Mouse (Mus musculus) cerebellum, postnatal 25 days (tissue): ENCODE measurements around the gene Dennd6a.
"Not testable (repeated sequence)": the region's sequence is repeated elsewhere in the genome, so short reads cannot be mapped to it uniquely, and the experiment has no call there.

Source experiments
- DNase-seq, 2 experiments: peaks; one replicate each; pipeline ENCODE4 v3.0.0; 2021; ENCODE audit warnings: mixed read lengths in 2 of 2

The Dennd6a gene

GRCm38 (mm10) chr14:26573556-26573955 lies at the start of gene Dennd6a:
Gene Dennd6a, plus strand, starts transcription at chr14:26573856.
- not testable (repeated sequence) for DNase-seq

- no peak for DNase-seq
These were observed 47.7 kb upstream of the Dennd6a start for GRCm38 (mm10) chr14:26525955-26526354.

- DNase-seq, result no peak
These were observed 45.4 kb upstream of the Dennd6a start for GRCm38 (mm10) chr14:26528296-26528695.

GRCm38 (mm10) chr14:26530350-26530749 lies 43.3 kb upstream of the Dennd6a start:
- no peak for DNase-seq

GRCm38 (mm10) chr14:26531410-26532313 lies 42.0 kb upstream of the Dennd6a start:
- no peak for DNase-seq

GRCm38 (mm10) chr14:26532752-26533151 lies 40.9 kb upstream of the Dennd6a start:
- no peak for DNase-seq

DNA sequence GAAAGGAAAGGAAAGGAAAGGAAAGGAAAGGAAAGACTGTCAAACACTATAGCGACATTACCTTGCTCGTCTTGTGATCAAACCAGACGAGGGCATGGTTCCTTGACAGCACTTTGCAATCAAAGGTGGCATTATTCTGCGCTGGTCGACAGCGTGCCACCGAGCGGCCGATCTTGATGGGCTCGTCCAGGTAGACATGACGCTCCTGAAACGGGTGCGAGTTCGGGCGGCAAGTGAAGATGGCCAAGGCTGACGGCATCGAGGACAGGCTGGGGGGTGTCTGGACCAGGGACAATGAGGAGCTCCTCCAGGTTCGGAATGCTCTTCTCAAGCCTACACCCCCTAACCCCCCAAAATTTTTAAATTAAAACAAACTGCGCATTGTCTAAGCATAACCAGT lies 40.4 kb upstream of the Dennd6a start:
- DNase-seq, result peak; percentile 37 to 52

GRCm38 (mm10) chr14:26533821-26534756 lies 39.6 kb upstream of the Dennd6a start:
- DNase-seq, result peak in 1 of 2 experiments; percentile 73

DNA sequence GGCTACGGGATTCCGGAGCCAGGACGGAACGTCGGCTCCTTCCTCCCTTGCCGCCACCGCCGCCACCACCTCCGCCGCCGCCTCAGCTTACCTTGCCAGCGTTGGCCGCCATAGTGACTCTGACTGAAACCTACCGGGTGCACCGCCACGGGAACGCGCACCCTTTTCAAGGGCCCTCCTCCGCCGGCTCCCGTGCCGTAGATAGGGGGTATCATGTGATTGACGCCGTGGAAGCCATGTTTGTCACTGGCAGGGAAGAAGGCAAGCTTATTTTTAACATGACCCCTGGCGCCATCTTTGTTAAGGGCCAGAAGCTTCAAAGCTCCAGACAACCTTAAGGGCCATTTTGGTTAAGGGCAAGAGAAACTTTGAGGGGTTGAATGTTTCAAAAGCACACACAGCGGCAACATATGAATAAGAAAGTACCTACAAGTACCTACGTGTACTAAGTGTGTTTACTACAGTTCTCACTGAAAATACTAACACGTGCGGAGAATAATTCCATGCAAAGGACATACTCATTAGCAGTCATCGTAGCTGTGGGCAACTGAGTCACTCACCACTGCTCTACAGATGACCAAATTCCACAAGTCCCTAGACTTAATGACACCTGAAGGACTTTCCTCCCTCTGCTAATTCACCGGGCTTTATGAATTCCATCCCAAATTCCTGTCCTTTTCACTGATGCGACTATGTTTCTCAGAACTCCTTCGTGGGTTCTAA lies 38.7 kb upstream of the Dennd6a start, which contains the start of gene Slmap:
TSS of gene Slmap (minus strand) at position 175 of the 723 bp plus-strand sequence.
- DNase-seq, result peak; percentile 98 to 99

DNA sequence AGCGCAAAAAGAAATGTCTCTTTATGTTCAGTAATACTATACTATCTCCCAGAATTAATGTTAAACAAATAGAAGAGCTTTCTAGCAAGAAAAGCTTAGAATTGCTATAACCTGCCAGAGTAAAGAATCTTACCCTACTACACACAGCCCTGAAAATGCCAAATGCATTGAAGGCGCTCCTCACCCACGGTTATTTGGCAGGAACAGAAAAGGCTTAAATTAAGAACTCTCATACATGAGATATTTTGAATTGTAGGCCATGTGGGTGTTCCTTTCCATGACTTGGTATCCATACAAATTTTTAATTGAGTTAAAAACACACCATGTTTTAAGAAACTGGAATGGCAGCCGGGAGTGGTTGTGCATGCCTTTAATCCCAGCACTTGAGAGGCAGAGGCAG lies 34.4 kb upstream of the Dennd6a start:
- no peak for DNase-seq

DNA sequence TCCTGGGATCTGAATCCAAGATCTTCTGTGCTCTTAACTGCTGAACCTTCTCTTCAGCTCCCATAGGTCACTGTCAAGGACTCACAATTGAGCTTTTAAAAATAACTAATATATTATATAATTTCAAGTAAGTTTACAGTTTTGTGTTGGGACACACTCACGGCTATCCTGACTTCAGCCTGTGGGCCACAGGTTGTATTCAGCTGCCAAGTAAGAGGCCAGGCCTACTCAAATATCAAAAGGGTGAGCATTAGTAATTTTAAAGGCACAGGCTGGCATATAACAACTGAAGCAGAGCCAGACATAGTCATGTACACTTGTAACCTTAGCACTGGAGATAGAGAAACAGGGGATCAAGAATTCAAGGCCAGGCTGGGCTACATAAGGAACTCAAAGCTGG lies 33.1 kb upstream of the Dennd6a start:
- DNase-seq, result no peak

DNA sequence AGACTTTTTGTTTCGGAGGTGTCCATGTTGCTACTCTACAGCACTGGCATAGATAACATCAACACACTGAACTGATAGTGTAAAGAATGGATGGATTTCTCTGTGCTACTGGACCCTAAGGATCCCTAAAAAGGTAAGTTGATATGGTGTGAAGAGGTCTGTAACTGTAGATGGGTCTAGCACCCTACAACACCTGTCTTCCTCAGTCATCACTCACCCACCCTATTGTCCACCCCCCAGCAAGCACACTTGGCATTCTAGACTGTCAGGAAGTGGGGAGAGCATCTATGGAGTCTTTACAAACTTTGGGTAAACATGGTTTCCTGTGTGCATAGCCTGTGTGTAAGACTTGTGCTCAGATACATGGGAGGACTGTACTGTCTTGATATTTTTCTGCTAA lies 31.5 kb upstream of the Dennd6a start:
- DNase-seq, result no peak

GRCm38 (mm10) chr14:26547516-26548488 lies 25.9 kb upstream of the Dennd6a start:
- DNase-seq, result no peak

DNA sequence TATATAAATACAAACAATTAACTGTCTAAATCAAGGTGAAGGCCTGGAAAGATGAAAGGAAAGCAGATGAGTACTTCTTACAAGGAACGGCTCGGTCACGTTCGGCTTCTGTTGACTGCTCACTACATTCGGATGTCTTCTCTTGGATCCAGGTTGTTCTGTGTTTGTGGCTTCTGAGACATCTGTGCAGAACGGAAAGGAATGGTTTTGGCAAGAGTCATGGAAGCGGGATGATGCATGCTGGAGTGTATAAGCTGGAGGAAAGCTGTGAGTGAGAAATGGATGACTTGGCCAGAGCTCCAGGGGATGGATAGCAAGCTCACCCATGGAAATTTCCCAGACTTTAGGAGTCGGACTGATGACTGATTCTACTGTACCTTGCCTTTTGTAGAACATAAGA lies 22.9 kb upstream of the Dennd6a start:
- DNase-seq, result no peak

- no peak for DNase-seq
These were observed 21.2 kb upstream of the Dennd6a start for GRCm38 (mm10) chr14:26552441-26552840.

- no peak for DNase-seq
These were observed 20.8 kb upstream of the Dennd6a start for GRCm38 (mm10) chr14:26552853-26553252.

- no peak for DNase-seq
These were observed 16.1 kb upstream of the Dennd6a start for GRCm38 (mm10) chr14:26557581-26557980.

DNA sequence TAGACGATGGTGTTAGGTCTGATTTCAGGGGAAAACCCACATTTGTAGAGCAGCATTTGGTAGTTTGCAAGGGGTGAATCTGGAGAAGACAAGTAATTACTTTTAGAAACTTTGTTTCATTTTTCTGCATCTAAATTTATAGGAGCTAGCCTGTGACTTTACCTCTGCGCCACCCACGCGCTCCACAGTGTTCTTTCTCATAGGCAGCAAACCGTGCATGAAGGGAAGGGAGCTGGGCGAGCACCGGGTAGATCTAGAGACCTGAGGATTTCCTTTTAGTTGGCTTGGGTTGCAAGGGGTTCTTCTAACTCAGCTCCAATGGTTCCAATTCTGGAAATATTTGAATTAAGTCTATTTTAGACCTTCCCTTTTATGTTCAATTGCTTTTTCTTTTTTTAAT lies 15.1 kb upstream of the Dennd6a start:
- peak in 1 of 2 experiments; percentile 9 for DNase-seq

- DNase-seq, result no peak
These were observed 11.4 kb upstream of the Dennd6a start for GRCm38 (mm10) chr14:26562247-26562646.

DNA sequence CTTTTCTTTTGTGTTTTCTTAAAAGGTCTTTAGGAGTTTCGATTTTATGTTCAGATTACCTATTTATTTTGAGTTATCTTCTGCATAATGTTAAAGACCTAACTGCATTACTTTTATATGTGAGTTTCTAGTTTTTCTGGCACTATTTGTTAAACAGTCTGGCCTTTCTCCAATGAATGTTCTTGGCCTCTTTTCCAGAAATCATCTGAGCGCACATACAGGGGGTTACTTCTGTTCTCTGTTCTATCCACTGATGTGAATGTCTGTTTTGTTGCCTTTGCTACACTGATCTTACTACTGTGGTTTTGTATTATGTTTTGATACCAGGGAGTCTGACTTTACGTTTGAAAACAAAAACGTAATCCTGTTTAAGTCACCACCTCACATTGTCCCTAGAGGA lies 3.8 kb upstream of the Dennd6a start:
- no peak for DNase-seq

- DNase-seq, result no peak
These were observed 1.5 kb upstream of the Dennd6a start for GRCm38 (mm10) chr14:26571951-26572675.
